Mouse (Mus musculus): ENCODE measurements around the gene Rsph6a.

- TF ChIP-seq CTCF (IDR thresholded peaks at IDR 0.05; ENCODE audit: insufficient read depth, low read depth, low read length) (no peak), POLR2A (IDR thresholded peaks at IDR 0.05; ENCODE audit: insufficient read depth, low read depth, low read length) (no peak)
These were observed 38.4 kb upstream of the Rsph6a start for GRCm38 (mm10) chr7:19016042-19016441.
